Mouse (Mus musculus): ENCODE measurements around the gene Smagp.

Gene Smagp

GRCm38 (mm10) chr15:100590436-100590835, 46.3 kb downstream of the Smagp start:
- DNase-seq (ENCODE audit: low read depth, low spot score): no peak

- no peak for DNase-seq (ENCODE audit: low read depth, low spot score)
Observed at GRCm38 (mm10) chr15:100588297-100588696, 48.4 kb downstream of the Smagp start.

GRCm38 (mm10) chr15:100587166-100587565, 49.6 kb downstream of the Smagp start:
- no peak for DNase-seq (ENCODE audit: low read depth, low spot score)

- no peak for DNase-seq (ENCODE audit: low read depth, low spot score)
Observed at GRCm38 (mm10) chr15:100585931-100586330, 50.8 kb downstream of the Smagp start.

GRCm38 (mm10) chr15:100580108-100580507, 56.6 kb downstream of the Smagp start:
- DNase-seq (ENCODE audit: low read depth, low spot score): no peak

- no peak for DNase-seq (ENCODE audit: low read depth, low spot score)
Observed at GRCm38 (mm10) chr15:100577972-100578371, 58.8 kb downstream of the Smagp start.

GRCm38 (mm10) chr15:100576810-100577209, 59.9 kb downstream of the Smagp start:
- no peak for DNase-seq (ENCODE audit: low read depth, low spot score)

GRCm38 (mm10) chr15:100576392-100576791, 60.3 kb downstream of the Smagp start:
- DNase-seq (ENCODE audit: low read depth, low spot score): no peak

- DNase-seq (ENCODE audit: low read depth, low spot score): no peak
Observed at GRCm38 (mm10) chr15:100575366-100575765, 61.4 kb downstream of the Smagp start.

- no peak for DNase-seq (ENCODE audit: low read depth, low spot score)
Observed at GRCm38 (mm10) chr15:100574378-100574777, 62.4 kb downstream of the Smagp start.

- DNase-seq (ENCODE audit: low read depth, low spot score): no peak
Observed at GRCm38 (mm10) chr15:100573946-100574345, 62.8 kb downstream of the Smagp start.
